Mouse (Mus musculus): ENCODE measurements around the gene Nr1i2. TPM values are rescaled to one million over a fixed set of nuclear protein-coding genes. Genes with fewer than 3 reads are reported as not detected.
"Not testable (repeated sequence)": the region's sequence is repeated elsewhere in the genome, so short reads cannot be mapped to it uniquely, and the experiment has no call there.

Gene Nr1i2
- polyA plus RNA-seq (2014; fragmentation: Nextera tagmentation; extraction: Ambion mirVana): not detected in 2 replicates

DNA sequence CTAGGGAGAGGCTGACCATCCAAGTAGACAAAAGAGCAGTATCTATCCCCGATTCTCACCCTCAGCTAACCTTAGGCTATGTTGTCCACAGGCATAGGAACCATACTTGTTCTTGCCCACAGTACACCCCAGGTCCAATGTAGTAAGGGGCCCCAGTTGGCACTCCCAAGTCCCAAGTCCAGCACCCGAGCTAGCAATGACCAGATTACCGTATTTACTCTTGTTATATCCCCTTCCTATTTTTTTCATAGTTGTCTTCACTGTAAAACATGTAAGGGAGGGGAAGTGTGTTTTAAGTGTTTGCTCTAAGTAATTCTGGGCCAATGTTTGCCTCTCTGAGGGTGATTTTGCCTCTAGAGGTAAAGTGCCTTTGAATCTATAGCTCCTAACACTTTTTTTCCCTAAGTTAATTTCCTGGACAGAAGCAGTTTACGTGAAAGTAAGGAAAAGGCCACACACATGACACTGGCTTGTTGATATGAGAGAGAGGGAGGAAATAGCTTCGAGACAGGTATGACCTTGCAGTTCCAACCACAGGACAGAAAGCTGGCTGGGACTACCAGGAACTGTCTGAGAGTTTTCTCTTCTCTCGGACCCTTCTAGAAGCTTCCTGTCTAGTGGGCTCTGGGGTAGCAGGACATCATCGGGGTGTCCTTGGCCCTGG, at the start of gene Nr1i2:
Nr1i2 (minus strand) TSS at position 140 of the 664 bp plus-strand sequence.
- WGBS: 76% methylated on average over 7 of the region's 7 CpGs
- no peak for ATAC-seq (ENCODE audit: low FRiP score, low TSS enrichment)
- no peak for DNase-seq

DNA sequence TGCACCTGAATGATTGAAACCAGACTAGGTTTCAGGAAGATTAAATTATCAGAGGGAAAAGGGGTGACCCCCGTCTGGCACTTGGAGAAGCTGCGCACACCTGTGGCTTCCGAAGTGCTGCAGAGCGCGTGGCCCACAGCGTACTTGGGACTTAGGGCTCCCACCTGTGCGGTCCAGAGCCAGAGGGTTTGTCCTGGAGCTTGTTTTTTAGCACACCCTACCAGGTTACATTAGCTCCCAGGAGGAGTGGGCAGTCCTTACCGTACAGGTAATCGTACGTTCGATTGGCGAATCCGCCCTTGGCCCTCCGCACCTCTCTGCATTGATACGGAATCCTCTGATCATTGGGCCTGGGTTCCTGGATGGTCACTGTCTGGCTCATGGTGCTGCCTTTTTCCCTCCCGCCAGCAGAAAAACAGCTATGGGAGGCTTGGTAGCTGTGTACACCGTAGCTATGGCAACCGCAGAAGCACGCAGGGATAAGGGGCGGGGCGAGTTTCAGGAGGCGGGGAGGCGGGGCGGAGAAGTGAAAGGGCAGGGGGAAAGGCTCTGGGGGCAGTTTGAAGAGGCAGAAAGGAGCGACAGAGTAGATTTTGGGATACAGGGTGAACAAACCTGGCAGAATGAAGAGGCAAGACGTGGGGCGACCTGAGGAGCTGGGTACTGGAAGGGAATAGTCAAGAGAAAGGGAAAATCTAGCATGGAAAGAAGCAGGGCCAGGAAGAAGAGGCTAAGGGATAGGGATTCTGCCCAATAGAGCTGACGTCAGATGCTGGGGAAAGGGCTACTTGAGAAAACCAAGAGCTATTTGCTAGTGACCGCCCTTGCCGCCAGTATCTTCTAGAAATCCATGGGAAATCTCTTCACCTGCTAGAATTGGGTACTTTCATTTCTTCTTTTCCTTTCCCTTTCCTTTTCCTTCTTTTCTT, 47.0 kb upstream of the Nr1i2 start, which contains the start of gene Maats1:
Maats1 (minus strand) TSS at position 748 of the 929 bp plus-strand sequence.
- H3K4me2 ChIP-seq (ENCODE audit: low read length): peak within 1 kb of the TSS; percentile 75
- DNase-seq: peak; percentile 90
- no peaks in the 10 kb centered on the region for H3K9me3 ChIP-seq (ENCODE audit: control insufficient read depth, low read length)
- ATAC-seq (ENCODE audit: low FRiP score, low TSS enrichment): peak; percentile 89
- WGBS: 7% methylated on average over 30 of the region's 30 CpGs
- peak within 1 kb of the TSS; percentile 38 for H3K4me3 ChIP-seq (replicated peaks; ENCODE audit: low read depth, low read length)
- no peaks in the 10 kb centered on the region for H3K27me3 ChIP-seq (ENCODE audit: control insufficient read depth, insufficient read depth, low read length)
- H3K9ac ChIP-seq (replicated peaks; ENCODE audit: low read length): peak within 1 kb of the TSS; percentile 55
- H3K36me3 ChIP-seq (ENCODE audit: control insufficient read depth, insufficient read depth, low read length): no peaks in the 10 kb centered on the region
- 0 out of 2 replicates have a peak, but pooled peaks cover 4% of the 10 kb centered on the region for H3K4me1 ChIP-seq (ENCODE audit: control insufficient read depth, insufficient read depth, low read length)
- no peak within 1 kb of the TSS for H3K27ac ChIP-seq (replicated peaks; ENCODE audit: low read depth, low read length)

More for the DNA sequence above, at the start of gene Nr1i2:
- Histone ChIP-seq H3K4me2 (ENCODE audit: low read length) (no peak within 1 kb of the TSS), H3K27ac (replicated peaks; ENCODE audit: low read depth, low read length) (no peak within 1 kb of the TSS), H3K9me3 (ENCODE audit: control insufficient read depth, low read length) (no peaks in the 10 kb centered on the region), H3K4me3 (replicated peaks; ENCODE audit: low read depth, low read length) (no peak within 1 kb of the TSS), H3K9ac (replicated peaks; ENCODE audit: low read length) (no peak within 1 kb of the TSS), H3K27me3 (ENCODE audit: control insufficient read depth, insufficient read depth, low read length) (no peaks in the 10 kb centered on the region), H3K36me3 (ENCODE audit: control insufficient read depth, insufficient read depth, low read length) (no peaks in the 10 kb centered on the region), H3K4me1 (ENCODE audit: control insufficient read depth, insufficient read depth, low read length) (no peaks in the 10 kb centered on the region)

DNA sequence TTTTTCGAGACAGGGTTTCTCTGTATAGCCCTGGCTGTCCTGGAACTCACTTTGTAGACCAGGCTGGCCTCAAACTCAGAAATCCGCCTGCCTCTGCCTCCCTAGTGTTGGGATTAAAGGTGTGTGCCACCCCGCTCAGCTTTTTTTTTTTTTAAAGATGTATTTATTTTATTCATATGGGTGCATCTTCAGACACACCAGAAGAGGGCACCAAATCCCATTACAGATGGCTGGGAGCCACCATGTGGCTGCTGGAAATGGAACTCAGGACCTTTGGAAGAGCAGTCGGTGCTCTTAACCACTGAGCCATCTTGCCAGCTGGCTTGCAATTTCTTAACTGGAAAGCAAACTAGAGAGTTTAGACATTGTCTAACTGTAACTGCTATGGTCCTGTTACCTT, 43.5 kb upstream of the Nr1i2 start:
- H3K4me1 ChIP-seq (ENCODE audit: control insufficient read depth, insufficient read depth, low read length); H3K4me2 ChIP-seq (ENCODE audit: low read length); H3K36me3 ChIP-seq (ENCODE audit: control insufficient read depth, insufficient read depth, low read length); H3K4me3 ChIP-seq (replicated peaks; ENCODE audit: low read depth, low read length); H3K9me3 ChIP-seq (ENCODE audit: control insufficient read depth, low read length); DNase-seq; H3K9ac ChIP-seq (replicated peaks; ENCODE audit: low read length); H3K27ac ChIP-seq (replicated peaks; ENCODE audit: low read depth, low read length); ATAC-seq (ENCODE audit: low FRiP score, low TSS enrichment); H3K27me3 ChIP-seq (ENCODE audit: control insufficient read depth, insufficient read depth, low read length): not testable (repeated sequence)
- WGBS: 91% methylated on average over 4 of the region's 4 CpGs

DNA sequence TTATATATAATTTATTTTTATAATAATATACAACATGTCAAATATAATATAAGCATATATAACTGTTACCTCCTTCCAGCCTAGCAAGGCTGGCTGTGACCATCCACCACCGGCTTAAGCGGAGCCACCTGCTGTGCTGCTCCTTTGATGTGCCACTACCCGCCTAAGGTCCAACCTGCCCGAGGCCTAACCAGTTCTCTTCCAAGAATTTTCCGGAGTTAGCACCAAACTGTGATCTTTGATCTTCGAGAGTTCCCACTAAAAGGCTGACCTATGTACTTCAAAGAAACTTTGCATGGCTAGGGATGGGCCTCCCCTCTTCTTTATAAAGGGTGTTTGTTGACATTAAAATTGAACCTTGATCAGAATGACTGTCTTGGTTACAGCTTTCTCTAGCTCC, 39.8 kb upstream of the Nr1i2 start:
- no peaks in the 10 kb centered on the region for H3K9me3 ChIP-seq (ENCODE audit: control insufficient read depth, low read length)
- no peak overlapping the region for H3K4me3 ChIP-seq (replicated peaks; ENCODE audit: low read depth, low read length)
- H3K27ac ChIP-seq (replicated peaks; ENCODE audit: low read depth, low read length): no peak overlapping the region
- H3K4me2 ChIP-seq (ENCODE audit: low read length): no peak overlapping the region
- H3K9ac ChIP-seq (replicated peaks; ENCODE audit: low read length): no peak overlapping the region
- no peaks in the 10 kb centered on the region for H3K36me3 ChIP-seq (ENCODE audit: control insufficient read depth, insufficient read depth, low read length)
- H3K27me3 ChIP-seq (ENCODE audit: control insufficient read depth, insufficient read depth, low read length): no peaks in the 10 kb centered on the region
- 37% methylated on average over 6 of the region's 6 CpGs for WGBS
- no peaks in the 10 kb centered on the region for H3K4me1 ChIP-seq (ENCODE audit: control insufficient read depth, insufficient read depth, low read length)
- DNase-seq (no peak), ATAC-seq (ENCODE audit: low FRiP score, low TSS enrichment) (no peak)

DNA sequence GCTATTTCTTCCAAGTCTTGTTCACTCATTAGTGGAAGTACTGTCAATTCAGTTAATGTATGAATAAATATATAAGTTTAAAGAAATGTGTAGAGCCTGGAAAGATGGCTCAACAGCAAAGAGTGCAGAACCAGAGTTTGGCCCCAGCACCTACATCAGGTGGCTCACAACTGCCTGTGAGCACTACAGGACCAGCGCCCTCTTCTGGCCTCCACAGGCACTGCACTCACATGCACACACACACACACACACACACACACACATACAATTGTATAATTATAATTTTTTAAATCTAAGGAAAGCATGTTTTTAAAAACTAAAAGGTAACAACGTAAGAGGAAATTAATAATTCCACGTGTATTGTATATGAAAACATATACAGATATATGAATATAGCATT, 34.7 kb upstream of the Nr1i2 start:
- Histone ChIP-seq H3K9me3 (ENCODE audit: control insufficient read depth, low read length) (no peaks in the 10 kb centered on the region), H3K9ac (replicated peaks; ENCODE audit: low read length) (no peak overlapping the region), H3K4me1 (ENCODE audit: control insufficient read depth, insufficient read depth, low read length) (no peaks in the 10 kb centered on the region), H3K4me2 (ENCODE audit: low read length) (no peak overlapping the region), H3K36me3 (ENCODE audit: control insufficient read depth, insufficient read depth, low read length) (no peaks in the 10 kb centered on the region), H3K27ac (replicated peaks; ENCODE audit: low read depth, low read length) (no peak overlapping the region), H3K27me3 (ENCODE audit: control insufficient read depth, insufficient read depth, low read length) (no peaks in the 10 kb centered on the region), H3K4me3 (replicated peaks; ENCODE audit: low read depth, low read length) (no peak overlapping the region)
- 83% methylated on average over 3 of the region's 3 CpGs for WGBS
- DNase-seq (no peak), ATAC-seq (ENCODE audit: low FRiP score, low TSS enrichment) (no peak)

DNA sequence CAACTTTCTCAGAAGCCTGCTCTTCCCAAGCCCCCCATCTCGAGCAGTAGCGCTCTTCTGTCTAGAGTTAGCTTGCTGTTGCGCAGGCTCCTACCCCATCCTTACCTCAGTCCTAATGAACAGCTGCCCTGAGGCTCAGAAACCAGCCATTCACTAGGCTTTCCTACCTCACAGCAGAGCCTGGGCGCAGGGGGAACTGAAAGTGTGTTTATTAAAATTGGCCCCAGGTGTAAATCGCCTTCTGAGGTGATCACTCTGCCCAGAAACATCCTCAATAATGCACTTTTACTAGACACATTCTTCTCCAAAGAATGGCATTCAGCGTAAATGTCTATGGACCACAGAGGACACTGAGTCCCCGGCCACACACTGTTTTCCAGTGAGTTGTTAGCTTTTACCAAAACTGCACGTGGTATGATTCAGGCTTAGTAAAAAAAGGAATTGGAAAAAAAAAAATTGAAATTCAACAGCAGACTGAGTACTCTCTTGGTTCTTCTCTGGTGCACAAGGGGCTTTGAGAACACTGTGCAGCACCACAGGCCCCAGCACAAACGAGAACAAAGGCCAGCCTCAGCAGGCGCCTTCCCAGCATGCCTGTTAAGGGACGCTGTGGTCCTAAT, 32.3 kb upstream of the Nr1i2 start:
- H3K9ac ChIP-seq (replicated peaks; ENCODE audit: low read length): no peak overlapping the region
- no peaks in the 10 kb centered on the region for H3K27me3 ChIP-seq (ENCODE audit: control insufficient read depth, insufficient read depth, low read length)
- no peaks in the 10 kb centered on the region for H3K9me3 ChIP-seq (ENCODE audit: control insufficient read depth, low read length)
- H3K27ac ChIP-seq (replicated peaks; ENCODE audit: low read depth, low read length): no peak overlapping the region
- no peak overlapping the region for H3K4me3 ChIP-seq (replicated peaks; ENCODE audit: low read depth, low read length)
- ATAC-seq (ENCODE audit: low FRiP score, low TSS enrichment) (no peak), DNase-seq (no peak)
- WGBS: 77% methylated on average over 11 of the region's 11 CpGs
- H3K4me1 ChIP-seq (ENCODE audit: control insufficient read depth, insufficient read depth, low read length): no peaks in the 10 kb centered on the region
- H3K4me2 ChIP-seq (ENCODE audit: low read length): no peak overlapping the region
- no peaks in the 10 kb centered on the region for H3K36me3 ChIP-seq (ENCODE audit: control insufficient read depth, insufficient read depth, low read length)

DNA sequence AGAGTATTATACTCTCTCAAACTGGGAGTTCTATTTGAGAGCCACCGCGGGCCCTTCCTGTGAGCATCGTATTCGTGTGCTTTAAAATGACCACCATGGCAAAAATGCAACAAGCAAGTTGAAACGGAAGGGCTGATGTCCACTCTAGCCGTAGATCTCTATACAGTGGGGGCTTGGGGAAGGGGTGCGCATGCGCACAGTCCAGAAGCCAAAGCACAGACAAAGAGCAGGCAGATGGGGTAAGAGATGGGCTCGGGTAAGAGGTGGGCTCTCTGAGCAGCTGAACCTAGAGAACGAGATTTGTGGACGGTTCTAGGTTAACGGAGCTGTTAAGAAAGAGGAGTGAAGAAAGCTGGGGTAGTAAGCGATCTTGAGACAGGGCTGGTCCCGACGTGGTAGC, 29.7 kb upstream of the Nr1i2 start:
- H3K9me3 ChIP-seq (ENCODE audit: control insufficient read depth, low read length): no peaks in the 10 kb centered on the region
- no peak overlapping the region for H3K27ac ChIP-seq (replicated peaks; ENCODE audit: low read depth, low read length)
- H3K9ac ChIP-seq (replicated peaks; ENCODE audit: low read length): no peak overlapping the region
- no peak for ATAC-seq (ENCODE audit: low FRiP score, low TSS enrichment)
- no peaks in the 10 kb centered on the region for H3K27me3 ChIP-seq (ENCODE audit: control insufficient read depth, insufficient read depth, low read length)
- no peaks in the 10 kb centered on the region for H3K36me3 ChIP-seq (ENCODE audit: control insufficient read depth, insufficient read depth, low read length)
- no peaks in the 10 kb centered on the region for H3K4me1 ChIP-seq (ENCODE audit: control insufficient read depth, insufficient read depth, low read length)
- H3K4me3 ChIP-seq (replicated peaks; ENCODE audit: low read depth, low read length): no peak overlapping the region
- WGBS: 93% methylated on average over 15 of the region's 15 CpGs
- DNase-seq: no peak
- H3K4me2 ChIP-seq (ENCODE audit: low read length): no peak overlapping the region

DNA sequence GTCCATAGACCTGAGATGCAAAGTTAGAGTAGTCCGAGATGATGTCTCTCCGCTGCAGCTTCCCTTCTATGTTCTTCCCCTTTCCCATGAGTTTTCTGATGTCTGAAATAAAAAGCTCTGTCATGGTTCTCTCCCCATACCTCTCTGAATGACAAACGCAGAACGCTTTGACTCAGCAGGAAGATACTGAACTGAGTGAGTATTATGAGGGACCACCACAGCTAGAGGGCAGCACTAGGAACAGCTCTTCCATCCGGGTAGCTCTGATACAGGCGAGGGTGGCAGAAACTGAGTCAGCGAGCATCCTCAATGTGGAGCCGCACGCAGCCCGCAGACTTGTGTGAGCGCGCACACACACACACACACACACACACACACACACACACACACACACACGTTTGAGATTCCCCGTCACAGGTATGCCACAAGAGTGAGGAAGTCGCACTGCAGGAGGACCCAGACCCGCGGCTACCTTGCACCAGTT, 26.9 kb upstream of the Nr1i2 start:
- Histone ChIP-seq H3K27me3 (ENCODE audit: control insufficient read depth, insufficient read depth, low read length) (no peaks in the 10 kb centered on the region), H3K9me3 (ENCODE audit: control insufficient read depth, low read length) (no peaks in the 10 kb centered on the region), H3K9ac (replicated peaks; ENCODE audit: low read length) (no peak overlapping the region), H3K4me1 (ENCODE audit: control insufficient read depth, insufficient read depth, low read length) (no peaks in the 10 kb centered on the region), H3K36me3 (ENCODE audit: control insufficient read depth, insufficient read depth, low read length) (no peaks in the 10 kb centered on the region), H3K27ac (replicated peaks; ENCODE audit: low read depth, low read length) (no peak overlapping the region), H3K4me2 (ENCODE audit: low read length) (peak overlapping the region; percentile 48), H3K4me3 (replicated peaks; ENCODE audit: low read depth, low read length) (0 out of 2 replicates have a peak overlapping the region, but pooled peaks have one; percentile 12)
- WGBS: 32% methylated on average over 17 of the region's 17 CpGs
- peak; percentile 85 for DNase-seq
- ATAC-seq (ENCODE audit: low FRiP score, low TSS enrichment): peak; percentile 66

All from midbrain, embryonic 14.5 days (tissue).